Mouse (Mus musculus): Measurements from ENCODE around the gene Osm. TPM values are rescaled to one million over a fixed set of nuclear protein-coding genes. Genes with fewer than 3 reads are reported as not detected.
A peak's percentile ranks its signal among the peaks of the same experiment; 100 is the strongest.

The Osm gene
- total RNA-seq, 2 experiments from 2014 or later: not detected

GRCm38 (mm10) chr11:4268500-4268899 lies 32.3 kb downstream of the Osm start:
- DNase-seq (ENCODE audit: low spot score): no peak

- peak; percentile 82 for DNase-seq (ENCODE audit: low spot score)
Measured at GRCm38 (mm10) chr11:4270744-4271459, 34.7 kb downstream of the Osm start.

- no peak for DNase-seq (ENCODE audit: low spot score)
Measured at GRCm38 (mm10) chr11:4271544-4271943, 35.3 kb downstream of the Osm start.

GRCm38 (mm10) chr11:4276411-4276861 lies 40.2 kb downstream of the Osm start:
- DNase-seq (ENCODE audit: low spot score): no peak

- DNase-seq (ENCODE audit: low spot score): no peak
Measured at GRCm38 (mm10) chr11:4279909-4280308, 43.7 kb downstream of the Osm start.

- no peak for DNase-seq (ENCODE audit: low spot score)
Measured at GRCm38 (mm10) chr11:4281852-4282251, 45.6 kb downstream of the Osm start.

- DNase-seq (ENCODE audit: low spot score): no peak
Measured at GRCm38 (mm10) chr11:4283627-4284026, 47.4 kb downstream of the Osm start.

GRCm38 (mm10) chr11:4289280-4289679 lies 53.1 kb downstream of the Osm start:
- DNase-seq (ENCODE audit: low spot score): no peak

Other genes starting within 250 kb of the Osm start
- not detected for gene Sec14l4, start 205.0 kb upstream of the Osm start, total RNA-seq (2021)
- gene Sec14l3, start 171.6 kb upstream of the Osm start, total RNA-seq (2021): not detected
- 10 to 100 TPM; 39.2 to 51.4 TPM for gene Mtfp1, start 141.0 kb upstream of the Osm start, total RNA-seq (2021)
- gene Sec14l2, start 113.0 kb upstream of the Osm start, total RNA-seq (2021): under 1 TPM; 0.09 to 0.33 TPM
- gene Rnf215, start 101.2 kb upstream of the Osm start, total RNA-seq (2021): 1 to 10 TPM; 3.3 to 4.5 TPM
- gene Ccdc157, start 76.1 kb upstream of the Osm start, total RNA-seq (2021): 1 to 10 TPM; 1.8 to 1.9 TPM
- 10 to 100 TPM; 15.0 to 18.6 TPM for gene Sf3a1, start 76.1 kb upstream of the Osm start, total RNA-seq (2021)
- gene Tbc1d10a, start 49.6 kb upstream of the Osm start, total RNA-seq (2021): 1 to 10 TPM; 3.5 to 3.8 TPM
- gene Castor1, start 18.2 kb upstream of the Osm start, total RNA-seq (2021): 1 to 10 TPM; 1.8 to 2.9 TPM
- gene Lif, start 21.1 kb downstream of the Osm start, total RNA-seq (2021): under 1 TPM; 0.11 to 0.21 TPM
- not detected for gene Hormad2, start 204.7 kb downstream of the Osm start, total RNA-seq (2021)

All from gastrocnemius, adult 18-20 months (tissue).